Mouse (Mus musculus) megakaryocyte, embryonic 14.5 days (primary cell): ENCODE data around the gene Myadm. TPM values are rescaled to one million over a fixed set of nuclear protein-coding genes. Genes with fewer than 3 reads are reported as not detected.
"Not testable (repeated sequence)": the region's sequence is repeated elsewhere in the genome, so short reads cannot be mapped to it uniquely, and the experiment has no call there.

Experiments used
- H3K27me3 ChIP-seq: replicated peaks from 2 replicates; pipeline ENCODE3; 2012; ENCODE audit warnings: inconsistent platforms
- H3K36me3 ChIP-seq: replicated peaks from 2 replicates; pipeline ENCODE3; 2012; ENCODE audit warnings: low read length, inconsistent platforms, mixed read lengths
- H3K4me1 ChIP-seq: 2 replicates; pipeline ENCODE4 v1.6.1; 2012; ENCODE audit warnings: inconsistent platforms
- H3K4me3 ChIP-seq: replicated peaks from 2 replicates; pipeline ENCODE3; 2012; ENCODE audit warnings: moderate library complexity, mild to moderate bottlenecking, inconsistent platforms
- H3K9me3 ChIP-seq: 2 replicates; pipeline ENCODE4 v1.6.1; 2012; ENCODE audit warnings: inconsistent platforms
- FLI1 ChIP-seq: IDR thresholded peaks from 2 replicates; pipeline ENCODE4 v1.6.1; 2012; ENCODE audit warnings: low read length, inconsistent platforms, mixed read lengths
- GATA1 ChIP-seq: IDR thresholded peaks from 3 replicates; pipeline ENCODE4 v1.6.1; 2012; ENCODE audit warnings: mixed read lengths, low read length, inconsistent platforms, borderline replicate concordance
- polyA plus RNA-seq: library from polyadenylated mRNA; stranded (reverse); fragments of >175 nt; gene quantifications from 2 replicates; pipeline ENCODE4 v1.2.3, GENCODE M21; 2012; ENCODE audit warnings: low replicate concordance; ENCODE audit not compliant: insufficient read depth

The Myadm gene
- polyA plus RNA-seq, 1 experiment = 8.9 TPM

DNA sequence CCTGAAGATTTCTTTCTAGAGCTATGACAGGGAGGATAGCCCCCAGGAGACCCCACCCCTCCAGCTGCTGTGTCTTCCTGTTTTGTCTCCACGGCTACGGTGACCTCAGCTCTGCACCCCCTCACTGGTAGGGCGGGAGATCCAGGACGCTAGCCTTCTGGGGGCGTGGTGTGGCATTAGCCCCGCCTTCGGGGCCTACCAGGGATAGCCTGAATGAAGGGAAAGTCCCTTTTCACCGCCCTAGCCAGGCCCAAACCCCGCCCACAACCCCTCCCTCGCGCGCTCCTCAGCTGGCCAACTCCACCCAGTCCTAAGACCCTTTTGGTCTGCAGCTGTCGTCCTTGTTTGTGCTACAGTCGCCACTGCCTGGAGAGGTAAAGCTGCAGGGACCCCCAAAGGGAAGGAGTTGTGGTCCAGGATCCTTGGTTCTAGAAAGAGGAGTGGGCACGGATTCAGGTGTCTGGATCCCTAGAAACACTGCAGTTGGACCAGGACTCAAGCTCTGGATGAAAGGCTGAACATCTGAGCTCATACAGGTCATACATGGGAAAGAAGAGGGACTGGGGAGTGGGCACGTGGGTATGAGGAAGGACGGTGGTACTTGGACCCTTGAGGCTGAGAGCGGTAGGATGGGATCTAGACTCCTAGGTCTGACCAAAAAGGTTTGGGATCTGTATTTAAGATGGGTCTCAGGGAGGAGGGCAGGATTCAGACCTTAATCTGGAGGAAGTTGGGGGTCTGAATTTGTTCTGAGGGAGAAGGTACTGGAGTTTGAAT, 1.6 kb downstream of the Myadm start:
- H3K27me3 ChIP-seq = peaks cover 2% of the 10 kb centered on the region
- H3K4me3 ChIP-seq = peak overlapping the region; percentile 91
- H3K9me3 ChIP-seq = no peaks in the 10 kb centered on the region
- peaks cover 54% of the 10 kb centered on the region for H3K4me1 ChIP-seq
- no peak for TF ChIP-seq GATA1
- peak; percentile 18; the same call in 1 of the 2 replicates for TF ChIP-seq FLI1
- H3K36me3 ChIP-seq = no peaks in the 10 kb centered on the region

DNA sequence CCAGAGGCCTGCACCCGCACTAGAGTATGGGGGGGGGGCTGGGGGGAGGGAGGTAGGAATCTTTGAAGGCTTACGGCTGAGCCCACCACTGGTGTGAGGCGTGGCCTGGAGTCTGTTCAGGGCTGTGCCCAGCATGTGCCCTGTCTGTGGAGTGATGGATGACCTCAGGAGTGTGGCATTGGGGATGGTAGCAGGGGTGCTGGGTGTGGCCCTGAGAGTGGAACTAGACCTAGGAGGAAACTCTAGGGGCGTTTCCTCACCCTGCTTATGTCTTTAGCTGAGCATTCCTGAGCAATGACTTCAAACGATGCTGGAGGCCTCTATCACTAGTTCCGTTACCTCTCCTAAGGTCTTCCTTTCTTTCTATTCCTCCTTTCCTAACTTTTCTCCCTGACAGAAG, 2.3 kb downstream of the Myadm start:
- Histone ChIP-seq H3K9me3 (no peaks in the 10 kb centered on the region), H3K4me1 (peaks cover 56% of the 10 kb centered on the region), H3K4me3 (peak overlapping the region; percentile 91), H3K27me3 (peaks cover 2% of the 10 kb centered on the region), H3K36me3 (peaks cover 3% of the 10 kb centered on the region)
- TF ChIP-seq FLI1 (no peak), GATA1 (no peak)

DNA sequence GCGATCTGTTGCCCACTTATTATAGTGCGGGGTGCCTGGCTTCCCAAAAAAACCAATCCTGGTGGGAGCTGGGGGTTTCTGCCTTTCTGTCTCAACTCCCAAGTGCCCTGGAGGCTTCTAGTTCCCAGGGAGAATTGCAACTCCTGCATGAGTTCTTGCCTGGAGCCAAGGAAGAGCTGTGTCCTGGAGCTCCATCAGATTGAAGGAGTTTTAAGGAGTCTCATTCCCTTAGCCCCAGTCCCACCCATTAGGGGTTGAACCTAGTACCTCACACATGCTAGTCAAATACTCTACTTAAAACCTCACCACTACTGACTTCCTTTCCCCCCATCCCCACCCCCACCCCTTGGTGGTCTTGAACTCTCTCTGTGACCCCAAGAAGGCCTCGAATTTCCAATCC, 2.9 kb downstream of the Myadm start:
- Histone ChIP-seq H3K4me3 (peak overlapping the region; percentile 62), H3K4me1 (peaks cover 56% of the 10 kb centered on the region)

DNA sequence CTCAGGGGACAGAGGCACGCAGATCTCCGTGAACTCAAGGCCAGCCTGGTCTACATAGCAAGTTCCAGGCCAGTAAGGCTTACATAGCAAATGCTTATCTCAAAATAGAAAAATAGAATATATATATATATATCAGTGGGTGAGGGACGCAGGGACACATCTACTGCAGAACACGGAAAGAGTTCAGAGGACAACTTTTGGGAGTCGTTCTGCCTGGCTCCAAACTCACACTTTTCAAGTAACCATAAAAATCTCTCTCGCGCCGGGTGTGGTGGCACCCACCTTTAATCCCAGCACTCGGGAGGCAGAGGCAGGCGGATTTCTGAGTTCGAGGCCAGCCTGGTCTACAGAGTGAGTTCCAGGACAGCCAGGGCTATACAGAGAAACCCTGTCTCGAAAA, 3.4 kb downstream of the Myadm start:
- H3K27me3 ChIP-seq, H3K9me3 ChIP-seq: not testable (repeated sequence)
- peaks cover 60% of the 10 kb centered on the region for H3K4me1 ChIP-seq
- peaks cover 13% of the 10 kb centered on the region for H3K36me3 ChIP-seq
- peak overlapping the region; percentile 64 for H3K4me3 ChIP-seq

More for the DNA sequence above, 2.9 kb downstream of the Myadm start:
- TF ChIP-seq GATA1 (no peak), FLI1 (no peak)
- Histone ChIP-seq H3K36me3 (peaks cover 8% of the 10 kb centered on the region), H3K27me3 (peaks cover 2% of the 10 kb centered on the region), H3K9me3 (no peaks in the 10 kb centered on the region)

DNA sequence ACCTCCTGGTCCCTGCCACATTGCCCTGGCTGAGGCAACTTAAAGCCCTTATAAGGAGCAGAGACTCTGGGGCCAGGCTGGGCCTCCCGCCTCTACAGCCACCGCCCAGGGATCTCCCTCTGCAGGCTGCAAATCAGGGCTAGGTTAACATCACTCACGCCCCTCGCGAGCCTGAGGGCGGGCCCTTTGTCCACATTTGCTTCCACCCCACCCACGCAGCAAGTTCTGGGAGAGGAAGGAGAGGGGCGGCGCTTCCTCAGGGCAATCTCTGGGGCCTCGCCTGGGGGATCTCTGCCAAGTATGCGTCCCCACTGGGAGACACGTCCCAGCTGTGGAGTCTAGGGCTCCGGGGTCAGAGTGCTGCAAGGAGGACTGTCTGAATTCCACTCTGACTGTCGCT, 3.9 kb downstream of the Myadm start:
- Histone ChIP-seq H3K27me3 (peaks cover 2% of the 10 kb centered on the region), H3K36me3 (peaks cover 19% of the 10 kb centered on the region), H3K4me3 (peak overlapping the region; percentile 90), H3K9me3 (no peaks in the 10 kb centered on the region), H3K4me1 (peaks cover 63% of the 10 kb centered on the region)
- TF ChIP-seq GATA1 = no peak
- TF ChIP-seq FLI1 = no peak

DNA sequence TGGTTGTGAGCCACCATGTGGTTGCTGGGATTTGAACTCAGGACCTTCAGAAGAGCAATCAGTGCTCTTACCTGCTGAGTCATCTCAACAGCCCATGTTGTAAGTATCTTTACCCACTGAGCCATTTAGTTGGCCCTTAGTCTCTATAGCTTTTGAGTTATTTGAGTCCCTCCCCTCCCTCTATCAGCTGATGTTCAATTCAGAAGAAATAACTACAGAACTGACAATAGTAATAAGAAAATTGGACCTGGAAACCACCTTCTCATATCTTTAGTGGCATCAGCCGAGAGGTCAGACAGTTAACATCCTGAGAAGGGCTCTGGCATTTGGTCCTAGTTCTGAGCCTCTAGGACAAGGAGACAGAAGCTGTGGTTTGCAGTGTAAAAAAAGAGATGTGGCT, 5.9 kb downstream of the Myadm start:
- peaks cover 30% of the 10 kb centered on the region for H3K36me3 ChIP-seq
- no peaks in the 10 kb centered on the region for H3K9me3 ChIP-seq
- no peak overlapping the region for H3K4me3 ChIP-seq
- peaks cover 54% of the 10 kb centered on the region for H3K4me1 ChIP-seq
- H3K27me3 ChIP-seq = peaks cover 2% of the 10 kb centered on the region
- TF ChIP-seq FLI1 (no peak), GATA1 (no peak)

DNA sequence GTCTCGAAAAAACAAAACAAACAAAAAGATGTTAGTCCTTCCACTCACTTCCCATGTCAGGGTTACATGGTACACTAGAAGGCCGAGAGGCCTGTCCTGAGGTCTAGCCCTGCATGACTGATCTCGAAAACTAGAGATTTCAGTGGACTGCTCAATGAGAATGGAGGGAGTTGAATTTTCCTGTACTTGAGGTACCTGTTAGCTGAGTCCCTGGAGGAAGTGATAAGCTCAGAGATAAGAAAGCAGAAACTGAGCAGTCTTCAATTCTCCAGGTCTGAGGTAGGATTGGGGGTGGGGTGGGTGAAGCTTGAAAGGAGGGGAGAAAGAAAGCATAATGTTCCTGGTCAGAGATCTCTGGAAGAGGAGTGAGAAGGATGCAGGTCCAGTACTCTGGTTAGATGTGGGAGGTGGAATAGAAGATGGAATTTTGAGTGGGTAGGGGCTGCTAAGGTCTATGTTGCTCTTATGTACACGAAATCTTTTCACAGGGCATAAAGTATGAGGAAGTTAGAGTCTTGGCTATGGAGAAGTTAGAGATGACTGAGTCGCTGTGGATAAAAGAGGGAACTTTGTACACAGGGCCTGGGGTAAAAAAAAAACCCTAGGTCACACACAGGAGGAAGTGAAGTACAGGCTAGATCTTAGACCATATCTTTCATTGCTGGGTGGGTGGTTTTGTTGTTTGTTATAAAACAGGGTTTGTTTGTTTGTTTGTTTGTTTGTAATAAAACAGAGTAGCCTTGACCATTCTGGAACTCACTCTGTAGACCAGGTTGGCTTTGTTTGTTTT, 6.6 kb downstream of the Myadm start:
- peaks cover 50% of the 10 kb centered on the region for H3K4me1 ChIP-seq
- peaks cover 2% of the 10 kb centered on the region for H3K27me3 ChIP-seq
- no peak overlapping the region for H3K4me3 ChIP-seq
- H3K9me3 ChIP-seq = no peaks in the 10 kb centered on the region
- peaks cover 31% of the 10 kb centered on the region for H3K36me3 ChIP-seq
- no peak for TF ChIP-seq GATA1
- TF ChIP-seq FLI1 = no peak

DNA sequence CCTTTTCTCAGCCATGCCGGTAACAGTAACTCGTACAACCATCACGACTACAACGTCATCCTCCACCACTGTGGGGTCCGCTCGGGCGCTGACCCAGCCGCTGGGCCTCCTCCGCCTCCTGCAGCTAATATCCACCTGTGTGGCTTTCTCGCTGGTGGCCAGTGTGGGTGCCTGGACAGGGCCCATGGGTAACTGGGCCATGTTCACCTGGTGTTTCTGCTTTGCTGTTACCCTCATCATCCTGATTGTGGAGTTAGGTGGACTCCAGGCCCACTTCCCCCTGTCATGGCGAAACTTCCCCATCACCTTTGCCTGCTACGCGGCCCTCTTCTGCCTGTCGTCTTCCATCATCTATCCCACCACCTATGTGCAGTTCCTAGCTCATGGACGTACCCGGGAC, 7.8 kb downstream of the Myadm start:
- H3K4me3 ChIP-seq = no peak overlapping the region
- H3K9me3 ChIP-seq = no peaks in the 10 kb centered on the region
- H3K36me3 ChIP-seq = peaks cover 31% of the 10 kb centered on the region
- TF ChIP-seq GATA1 = no peak
- no peak for TF ChIP-seq FLI1
- peaks cover 9% of the 10 kb centered on the region for H3K27me3 ChIP-seq
- peaks cover 43% of the 10 kb centered on the region for H3K4me1 ChIP-seq

DNA sequence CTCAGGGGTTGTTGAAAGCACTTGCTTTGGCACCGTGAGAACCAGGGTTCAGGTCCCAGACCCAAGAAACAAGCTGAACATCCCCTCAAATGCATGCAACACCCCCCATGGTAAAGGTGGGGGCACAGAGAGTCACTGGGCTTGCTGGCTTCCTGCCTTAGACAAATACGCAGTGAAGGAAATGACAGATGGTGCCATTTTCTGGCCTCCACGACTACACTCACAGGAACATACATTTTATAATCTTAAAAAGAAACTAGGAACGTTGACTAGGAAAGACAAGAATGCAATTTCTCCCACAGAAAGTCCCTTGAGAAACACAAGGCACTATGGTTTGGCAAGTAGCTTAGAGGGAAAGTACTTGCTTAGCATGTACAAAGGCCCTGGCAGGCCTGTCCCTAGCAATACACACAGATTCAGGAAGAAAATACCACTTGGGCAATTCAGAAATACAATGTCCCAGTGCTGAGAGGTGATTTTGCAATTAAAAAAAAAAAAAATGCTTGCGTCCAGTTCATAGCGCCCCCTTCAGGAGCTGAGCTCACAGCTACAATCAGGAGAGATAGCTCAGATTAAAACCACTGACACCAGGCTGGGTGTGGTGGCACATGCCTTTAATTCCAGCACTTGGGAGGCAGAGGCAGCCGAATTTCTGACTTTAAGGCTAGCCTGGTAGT, 11.2 kb downstream of the Myadm start:
- Histone ChIP-seq H3K36me3 (peaks cover 31% of the 10 kb centered on the region), H3K4me3 (no peak overlapping the region), H3K9me3 (no peaks in the 10 kb centered on the region), H3K27me3 (peaks cover 39% of the 10 kb centered on the region), H3K4me1 (peaks cover 48% of the 10 kb centered on the region)
- TF ChIP-seq FLI1 (no peak), GATA1 (no peak)
